Mouse (Mus musculus) 3T3-L1 (cell line): ENCODE measurements around the gene Gm5678.
A peak's percentile ranks its signal among the peaks of the same experiment; 100 is the strongest.
"Not testable (repeated sequence)": the region's sequence is repeated elsewhere in the genome, so short reads cannot be mapped to it uniquely, and the experiment has no call there.

Experiments
- DNase-seq: peaks from one replicate; pipeline ENCODE4 v3.0.0-alpha.2; 2015; ENCODE audit warnings: low read depth, low spot score

Gene Gm5678

GRCm38 (mm10) chr16:93607669-93608101 lies 20.2 kb upstream of the Gm5678 start:
- DNase-seq, result peak; percentile 93

GRCm38 (mm10) chr16:93608731-93609130 lies 19.2 kb upstream of the Gm5678 start:
- DNase-seq, result peak; percentile 1

GRCm38 (mm10) chr16:93609796-93610195 lies 18.1 kb upstream of the Gm5678 start:
- DNase-seq, result peak; percentile 1

- peak; percentile 1 for DNase-seq
Observed at GRCm38 (mm10) chr16:93610961-93611360, 16.9 kb upstream of the Gm5678 start.

GRCm38 (mm10) chr16:93615118-93615870 lies 12.6 kb upstream of the Gm5678 start:
- DNase-seq, result peak; percentile 81

- DNase-seq, result not testable (repeated sequence)
Observed at GRCm38 (mm10) chr16:93623759-93624158, 4.1 kb upstream of the Gm5678 start.

GRCm38 (mm10) chr16:93624671-93625070 lies 3.2 kb upstream of the Gm5678 start:
- no peak for DNase-seq

GRCm38 (mm10) chr16:93626745-93627144 lies 1.2 kb upstream of the Gm5678 start:
- peak; percentile 63 for DNase-seq

GRCm38 (mm10) chr16:93644006-93644405 lies 16.1 kb downstream of the Gm5678 start:
- DNase-seq, result peak; percentile 81

GRCm38 (mm10) chr16:93648441-93649183 lies 20.7 kb downstream of the Gm5678 start:
- DNase-seq, result peak; percentile 1

GRCm38 (mm10) chr16:93667976-93668375 lies 40.1 kb downstream of the Gm5678 start:
- DNase-seq, result no peak

GRCm38 (mm10) chr16:93669521-93669920 lies 41.6 kb downstream of the Gm5678 start:
- no peak for DNase-seq

- DNase-seq, result not testable (repeated sequence)
Observed at GRCm38 (mm10) chr16:93670466-93670865, 42.6 kb downstream of the Gm5678 start.

GRCm38 (mm10) chr16:93671064-93671463 lies 43.2 kb downstream of the Gm5678 start:
- DNase-seq, result no peak

GRCm38 (mm10) chr16:93676376-93676775 lies 48.5 kb downstream of the Gm5678 start:
- DNase-seq, result no peak

GRCm38 (mm10) chr16:93678206-93678605 lies 50.3 kb downstream of the Gm5678 start:
- DNase-seq, result no peak

GRCm38 (mm10) chr16:93679165-93679564 lies 51.3 kb downstream of the Gm5678 start:
- no peak for DNase-seq
